Mouse (Mus musculus): ENCODE data around the gene Pofut2. TPM values are rescaled to one million over a fixed set of nuclear protein-coding genes. Genes with fewer than 3 reads are reported as not detected.

The Pofut2 gene
- total RNA-seq, 2 experiments from 2014 or later = 66.2 to 68.2 TPM

DNA sequence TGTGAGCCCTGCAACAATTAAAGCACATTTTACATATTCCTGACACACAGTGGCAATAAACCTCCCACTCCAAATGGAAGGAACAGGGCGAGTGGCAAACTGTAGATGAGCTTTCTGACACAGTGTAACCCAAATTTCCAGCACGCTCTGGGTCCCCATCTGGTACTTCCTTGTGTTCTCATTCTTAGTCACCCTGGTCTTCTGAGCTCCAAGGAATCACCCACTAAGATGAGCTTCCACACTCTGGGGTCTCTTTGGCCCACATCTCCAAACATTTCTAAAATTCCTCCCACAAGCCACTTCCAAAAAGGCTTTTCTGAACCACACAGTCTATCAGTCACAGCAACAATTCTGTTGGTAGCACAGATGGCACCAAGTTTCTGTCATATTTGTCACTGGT, 56.7 kb downstream of the Pofut2 start:
- DNase-seq = no peak

Other genes starting within 250 kb of the Pofut2 start
- gene Slc19a1, start 227.0 kb upstream of the Pofut2 start, total RNA-seq (2021) = 10 to 100 TPM; 25.7 TPM
- 100 to 1,000 TPM in 1 of 2 experiments, 10 to 100 TPM in 1; 85.2 to 159 TPM for gene Col18a1, start 92.7 kb upstream of the Pofut2 start, total RNA-seq (2021)
- gene Adarb1, start 159.1 kb downstream of the Pofut2 start, total RNA-seq (2021) = 10 to 100 TPM; 16.7 to 18.2 TPM